Mouse (Mus musculus): Measurements from ENCODE around the gene Gm12830. TPM values are rescaled to one million over a fixed set of nuclear protein-coding genes. Genes with fewer than 3 reads are reported as not detected.

The Gm12830 gene
- polyA plus RNA-seq, 1 experiment, result not detected

- Histone ChIP-seq H3K27ac (ENCODE audit: insufficient read depth, low read depth, low read length) (no peak overlapping the region), H3K4me1 (ENCODE audit: control insufficient read depth, insufficient read depth, low read length) (no peaks in the 10 kb centered on the region), H3K4me3 (ENCODE audit: insufficient read depth, low read length) (no peak overlapping the region)
- TF ChIP-seq POLR2A (IDR thresholded peaks at IDR 0.05; ENCODE audit: borderline replicate concordance, low read depth, low read length), result no peak
- no peak for TF ChIP-seq CTCF (IDR thresholded peaks at IDR 0.05; ENCODE audit: low read depth, low read length)
Observed at GRCm38 (mm10) chr4:114843097-114843721, 21.7 kb downstream of the Gm12830 start.

- H3K4me3 ChIP-seq (ENCODE audit: insufficient read depth, low read length), result no peak overlapping the region
- TF ChIP-seq CTCF (IDR thresholded peaks at IDR 0.05; ENCODE audit: low read depth, low read length) (no peak), POLR2A (IDR thresholded peaks at IDR 0.05; ENCODE audit: borderline replicate concordance, low read depth, low read length) (no peak)
- H3K27ac ChIP-seq (ENCODE audit: insufficient read depth, low read depth, low read length), result no peak overlapping the region
- no peaks in the 10 kb centered on the region for H3K4me1 ChIP-seq (ENCODE audit: control insufficient read depth, insufficient read depth, low read length)
Observed at GRCm38 (mm10) chr4:114844600-114844999, 23.1 kb downstream of the Gm12830 start.

- no peaks in the 10 kb centered on the region for H3K4me1 ChIP-seq (ENCODE audit: control insufficient read depth, insufficient read depth, low read length)
- no peak overlapping the region for H3K27ac ChIP-seq (ENCODE audit: insufficient read depth, low read depth, low read length)
- no peak overlapping the region for H3K4me3 ChIP-seq (ENCODE audit: insufficient read depth, low read length)
- TF ChIP-seq CTCF (IDR thresholded peaks at IDR 0.05; ENCODE audit: low read depth, low read length) (no peak), POLR2A (IDR thresholded peaks at IDR 0.05; ENCODE audit: borderline replicate concordance, low read depth, low read length) (no peak)
Observed at GRCm38 (mm10) chr4:114845622-114846021, 24.1 kb downstream of the Gm12830 start.

GRCm38 (mm10) chr4:114846723-114847122, 25.2 kb downstream of the Gm12830 start:
- H3K4me3 ChIP-seq (ENCODE audit: insufficient read depth, low read length), result no peak overlapping the region
- no peak overlapping the region for H3K27ac ChIP-seq (ENCODE audit: insufficient read depth, low read depth, low read length)
- H3K4me1 ChIP-seq (ENCODE audit: control insufficient read depth, insufficient read depth, low read length), result no peaks in the 10 kb centered on the region
- TF ChIP-seq CTCF (IDR thresholded peaks at IDR 0.05; ENCODE audit: low read depth, low read length) (no peak), POLR2A (IDR thresholded peaks at IDR 0.05; ENCODE audit: borderline replicate concordance, low read depth, low read length) (no peak)

GRCm38 (mm10) chr4:114853968-114854367, 32.4 kb downstream of the Gm12830 start:
- TF ChIP-seq POLR2A (IDR thresholded peaks at IDR 0.05; ENCODE audit: borderline replicate concordance, low read depth, low read length) (no peak), CTCF (IDR thresholded peaks at IDR 0.05; ENCODE audit: low read depth, low read length) (no peak)
- no peaks in the 10 kb centered on the region for H3K4me1 ChIP-seq (ENCODE audit: control insufficient read depth, insufficient read depth, low read length)
- no peak overlapping the region for H3K4me3 ChIP-seq (ENCODE audit: insufficient read depth, low read length)
- no peak overlapping the region for H3K27ac ChIP-seq (ENCODE audit: insufficient read depth, low read depth, low read length)

GRCm38 (mm10) chr4:114858426-114858825, 36.9 kb downstream of the Gm12830 start:
- Histone ChIP-seq H3K4me3 (ENCODE audit: insufficient read depth, low read length) (no peak overlapping the region), H3K4me1 (ENCODE audit: control insufficient read depth, insufficient read depth, low read length) (no peaks in the 10 kb centered on the region), H3K27ac (ENCODE audit: insufficient read depth, low read depth, low read length) (no peak overlapping the region)
- TF ChIP-seq CTCF (IDR thresholded peaks at IDR 0.05; ENCODE audit: low read depth, low read length), result no peak
- TF ChIP-seq POLR2A (IDR thresholded peaks at IDR 0.05; ENCODE audit: borderline replicate concordance, low read depth, low read length), result no peak

GRCm38 (mm10) chr4:114863166-114863565, 41.6 kb downstream of the Gm12830 start:
- Histone ChIP-seq H3K4me1 (ENCODE audit: control insufficient read depth, insufficient read depth, low read length) (no peaks in the 10 kb centered on the region), H3K4me3 (ENCODE audit: insufficient read depth, low read length) (no peak overlapping the region), H3K27ac (ENCODE audit: insufficient read depth, low read depth, low read length) (no peak overlapping the region)
- no peak for TF ChIP-seq POLR2A (IDR thresholded peaks at IDR 0.05; ENCODE audit: borderline replicate concordance, low read depth, low read length)
- TF ChIP-seq CTCF (IDR thresholded peaks at IDR 0.05; ENCODE audit: low read depth, low read length), result no peak

- Histone ChIP-seq H3K4me3 (ENCODE audit: insufficient read depth, low read length) (no peak overlapping the region), H3K27ac (ENCODE audit: insufficient read depth, low read depth, low read length) (no peak overlapping the region)
- TF ChIP-seq CTCF (IDR thresholded peaks at IDR 0.05; ENCODE audit: low read depth, low read length) (no peak), POLR2A (IDR thresholded peaks at IDR 0.05; ENCODE audit: borderline replicate concordance, low read depth, low read length) (no peak)
Observed at GRCm38 (mm10) chr4:114869765-114870490, 48.4 kb downstream of the Gm12830 start.

GRCm38 (mm10) chr4:114876441-114876972, 55.0 kb downstream of the Gm12830 start:
- Histone ChIP-seq H3K4me1 (ENCODE audit: control insufficient read depth, insufficient read depth, low read length) (no peaks in the 10 kb centered on the region), H3K4me3 (ENCODE audit: insufficient read depth, low read length) (no peak overlapping the region), H3K27ac (ENCODE audit: insufficient read depth, low read depth, low read length) (no peak overlapping the region)
- TF ChIP-seq POLR2A (IDR thresholded peaks at IDR 0.05; ENCODE audit: borderline replicate concordance, low read depth, low read length) (no peak), CTCF (IDR thresholded peaks at IDR 0.05; ENCODE audit: low read depth, low read length) (no peak)

More at GRCm38 (mm10) chr4:114869765-114870490, 48.4 kb downstream of the Gm12830 start:
- H3K4me1 ChIP-seq (ENCODE audit: control insufficient read depth, insufficient read depth, low read length), result no peaks in the 10 kb centered on the region

- no peak overlapping the region for H3K4me3 ChIP-seq (ENCODE audit: insufficient read depth, low read length)
- no peaks in the 10 kb centered on the region for H3K4me1 ChIP-seq (ENCODE audit: control insufficient read depth, insufficient read depth, low read length)
- H3K27ac ChIP-seq (ENCODE audit: insufficient read depth, low read depth, low read length), result no peak overlapping the region
- TF ChIP-seq POLR2A (IDR thresholded peaks at IDR 0.05; ENCODE audit: borderline replicate concordance, low read depth, low read length) (no peak), CTCF (IDR thresholded peaks at IDR 0.05; ENCODE audit: low read depth, low read length) (no peak)
Observed at GRCm38 (mm10) chr4:114882232-114882631, 60.7 kb downstream of the Gm12830 start.

All from bone marrow macrophage, adult 2 months (primary cell).